Mouse (Mus musculus) mesoderm, embryonic 11.5 days (tissue): ENCODE measurements around the gene Atp11a.
A peak's percentile ranks its signal among the peaks of the same experiment; 100 is the strongest.

ENCODE experiments used
- DNase-seq: peaks from one replicate; pipeline ENCODE4 v3.0.0-alpha.2; 2012; ENCODE audit warnings: low read depth, low spot score

Atp11a gene

GRCm38 (mm10) chr8:12811231-12811630 is 54.4 kb downstream of the Atp11a start:
- no peak for DNase-seq

- no peak for DNase-seq
Observed at GRCm38 (mm10) chr8:12816412-12816811, 59.6 kb downstream of the Atp11a start.

- DNase-seq: no peak
Observed at GRCm38 (mm10) chr8:12822892-12823291, 66.1 kb downstream of the Atp11a start.

- no peak for DNase-seq
Observed at GRCm38 (mm10) chr8:12824562-12824961, 67.7 kb downstream of the Atp11a start.

GRCm38 (mm10) chr8:12825236-12825635 is 68.4 kb downstream of the Atp11a start:
- no peak for DNase-seq

GRCm38 (mm10) chr8:12825686-12826237 is 68.9 kb downstream of the Atp11a start:
- DNase-seq: no peak

GRCm38 (mm10) chr8:12827124-12827523 is 70.3 kb downstream of the Atp11a start:
- DNase-seq: no peak

GRCm38 (mm10) chr8:12828298-12828697 is 71.5 kb downstream of the Atp11a start:
- no peak for DNase-seq

- no peak for DNase-seq
Observed at GRCm38 (mm10) chr8:12829381-12829780, 72.6 kb downstream of the Atp11a start.

- DNase-seq: peak; percentile 68
Observed at GRCm38 (mm10) chr8:12831659-12832589, 75.1 kb downstream of the Atp11a start.

- no peak for DNase-seq
Observed at GRCm38 (mm10) chr8:12833616-12834015, 76.8 kb downstream of the Atp11a start.

- DNase-seq: no peak
Observed at GRCm38 (mm10) chr8:12840834-12841233, 84.0 kb downstream of the Atp11a start.

GRCm38 (mm10) chr8:12842342-12842995 is 85.7 kb downstream of the Atp11a start:
- DNase-seq: no peak

- DNase-seq: no peak
Observed at GRCm38 (mm10) chr8:12844347-12844950, 87.6 kb downstream of the Atp11a start.

GRCm38 (mm10) chr8:12846447-12846846 is 89.6 kb downstream of the Atp11a start:
- DNase-seq: no peak

- DNase-seq: no peak
Observed at GRCm38 (mm10) chr8:12851241-12851640, 94.4 kb downstream of the Atp11a start.

- no peak for DNase-seq
Observed at GRCm38 (mm10) chr8:12856038-12856437, 99.2 kb downstream of the Atp11a start.

GRCm38 (mm10) chr8:12863061-12863460 is 106.2 kb downstream of the Atp11a start:
- no peak for DNase-seq

GRCm38 (mm10) chr8:12863608-12864007 is 106.8 kb downstream of the Atp11a start:
- no peak for DNase-seq

- DNase-seq: no peak
Observed at GRCm38 (mm10) chr8:12865790-12866189, 109.0 kb downstream of the Atp11a start.

GRCm38 (mm10) chr8:12869661-12870060 is 112.8 kb downstream of the Atp11a start:
- no peak for DNase-seq

- DNase-seq: no peak
Observed at GRCm38 (mm10) chr8:12870656-12871055, 113.8 kb downstream of the Atp11a start.
